Mouse (Mus musculus) spleen, adult 2 months (tissue): ENCODE measurements around the gene Actr3.

ENCODE experiments used
- CTCF ChIP-seq: fragments of 200-500 bp; IDR thresholded peaks from 2 replicates; pipeline ENCODE4 v1.5.1; 2011; ENCODE audit warnings: mild to moderate bottlenecking, inconsistent platforms; ENCODE audit not compliant: insufficient read depth, insufficient read length, insufficient replicate concordance; ENCODE audit errors: extremely low read depth
- POLR2A ChIP-seq: fragments of 200-500 bp; IDR thresholded peaks from 2 replicates; pipeline ENCODE4 v1.6.1; 2011; ENCODE audit warnings: low read depth, low read length, inconsistent platforms

- TF ChIP-seq CTCF, result no peak
- no peak for TF ChIP-seq POLR2A
Measured at GRCm38 (mm10) chr1:125473126-125473666, 37.7 kb upstream of the Actr3 start.
